Mouse (Mus musculus): ENCODE measurements around the gene Cd22. TPM values are rescaled to one million over a fixed set of nuclear protein-coding genes. Genes with fewer than 3 reads are reported as not detected.
"Not testable (repeated sequence)": the region's sequence is repeated elsewhere in the genome, so short reads cannot be mapped to it uniquely, and the experiment has no call there.

Gene Cd22
- 10 to 100 TPM in 11 of 26 experiments, 1 to 10 TPM in 15; 1.1 to 23.7 (median 8.0) TPM for total RNA-seq (2018; cell fraction: chromatin; rRNA removed)
- 10 to 100 TPM in 15 of 26 experiments, 1 to 10 TPM in 11; 5.5 to 38.4 (median 11.5) TPM for total RNA-seq (2018; cell fraction: cytosol; rRNA removed)
- total RNA-seq (2018; cell fraction: nucleus; rRNA removed), result 10 to 100 TPM in 20 of 26 experiments, 1 to 10 TPM in 6; 7.6 to 68.4 (median 16.4) TPM
- polyA plus RNA-seq (2018), result 15.6 to 31.6 TPM (median 22.5 TPM) in 3 replicates

DNA sequence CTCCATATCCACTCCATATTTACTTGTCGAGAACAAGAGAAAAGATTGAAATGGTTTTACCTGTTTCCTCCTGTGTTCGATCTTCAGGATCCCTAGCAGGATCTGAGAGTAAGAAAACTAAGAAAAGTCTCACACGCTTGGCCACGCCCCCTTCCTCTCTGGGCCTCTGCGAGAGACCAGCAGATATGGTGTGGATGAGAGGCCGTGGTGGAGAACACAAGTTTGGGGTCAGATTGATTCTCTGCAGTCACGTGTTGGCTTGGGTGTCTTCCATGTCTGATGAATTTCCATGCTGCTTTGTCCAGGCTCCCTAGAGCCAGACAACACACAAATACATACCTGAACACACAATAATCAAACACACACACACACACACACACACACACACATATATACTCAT, at the start of gene Cd22:
TSS of gene Cd22 (minus strand) at position 167 of the 400 bp plus-strand sequence.
- no peak within 1 kb of the TSS for H3K27ac ChIP-seq

DNA sequence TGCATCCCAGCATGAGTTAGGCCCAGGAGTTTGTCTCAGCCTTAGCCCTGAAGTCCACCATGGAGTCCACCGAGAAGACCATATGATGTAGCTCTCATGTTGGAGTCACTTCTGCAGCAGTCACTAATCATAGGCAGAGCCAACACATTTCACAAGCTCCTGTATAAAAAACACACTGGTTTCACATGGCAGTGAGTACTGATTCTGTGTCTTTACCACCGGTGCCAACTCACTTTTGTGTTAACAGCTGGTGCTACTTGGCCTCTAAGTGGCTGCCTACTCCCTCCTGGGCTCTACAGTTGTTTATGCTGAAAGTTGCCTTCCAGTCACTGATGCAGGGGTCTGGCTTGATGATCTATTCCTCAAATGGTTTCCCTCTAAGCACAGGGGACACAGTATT, 44.4 kb upstream of the Cd22 start, which contains the start of gene Hamp2:
TSS of gene Hamp2 (minus strand) at position 101 of the 400 bp plus-strand sequence.
- not testable (repeated sequence) for H3K4me3 ChIP-seq (ENCODE audit: inconsistent target); H3K36me3 ChIP-seq (ENCODE audit: inconsistent target); H3K79me2 ChIP-seq (ENCODE audit: inconsistent target); H3K27ac ChIP-seq
- WGBS (ENCODE audit: missing documents), result 100% methylated on average over 1 of the region's 2 CpGs

More for the DNA sequence above, at the start of gene Cd22:
- no peak within 1 kb of the TSS for H3K4me3 ChIP-seq (ENCODE audit: inconsistent target)
- H3K79me2 ChIP-seq (ENCODE audit: inconsistent target), result no peaks in the 10 kb centered on the region
- no peaks in the 10 kb centered on the region for H3K36me3 ChIP-seq (ENCODE audit: inconsistent target)
- 35% methylated on average over 7 of the region's 7 CpGs for WGBS (ENCODE audit: missing documents)

DNA sequence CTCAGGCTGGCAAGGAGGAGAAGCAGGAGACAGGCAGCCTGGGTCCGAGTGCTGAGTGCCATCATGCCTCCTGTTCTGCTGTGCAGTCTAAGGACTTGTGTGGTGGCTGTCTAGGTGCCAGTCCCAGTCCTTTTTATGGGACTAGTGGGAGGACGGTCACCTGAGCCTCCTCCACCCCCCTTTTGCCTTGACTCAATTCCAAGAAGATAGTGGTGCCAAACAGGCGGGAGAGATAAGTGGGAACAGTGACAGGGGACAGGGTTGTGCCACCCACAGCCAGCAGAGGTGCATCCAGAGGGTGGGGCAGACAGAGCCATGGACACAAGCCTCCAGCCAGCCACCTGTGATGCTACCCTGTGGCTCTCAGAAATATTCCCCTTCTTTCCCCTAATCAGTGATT, 43.9 kb upstream of the Cd22 start:
- WGBS (ENCODE audit: missing documents), result 74% methylated on average over 3 of the region's 3 CpGs
- Histone ChIP-seq H3K27ac (no peak overlapping the region), H3K36me3 (ENCODE audit: inconsistent target) (no peaks in the 10 kb centered on the region), H3K79me2 (ENCODE audit: inconsistent target) (no peaks in the 10 kb centered on the region), H3K4me3 (ENCODE audit: inconsistent target) (no peak overlapping the region)

DNA sequence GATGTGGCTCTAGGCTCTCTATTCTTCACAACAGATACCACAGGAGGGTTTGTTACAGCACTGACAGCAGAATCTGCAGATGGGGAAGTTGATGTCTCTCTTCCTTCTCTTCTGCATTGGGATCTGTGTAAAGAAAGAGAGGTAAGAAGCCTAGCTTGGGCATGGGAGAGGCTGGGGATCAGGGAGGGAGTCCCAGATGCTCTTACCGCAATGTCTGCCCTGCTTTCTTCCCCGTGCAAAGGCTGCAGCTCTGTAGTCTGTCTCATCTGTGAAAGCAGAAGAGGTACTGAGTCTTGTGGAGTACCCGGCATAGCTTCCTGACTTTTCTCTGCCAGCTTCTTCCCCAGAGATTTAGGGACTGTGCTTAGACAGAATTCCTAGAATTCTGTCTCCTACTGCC, 42.3 kb upstream of the Cd22 start:
- H3K79me2 ChIP-seq (ENCODE audit: inconsistent target); H3K36me3 ChIP-seq (ENCODE audit: inconsistent target); H3K27ac ChIP-seq; H3K4me3 ChIP-seq (ENCODE audit: inconsistent target): not testable (repeated sequence)
- 42% methylated on average over 1 of the region's 3 CpGs for WGBS (ENCODE audit: missing documents)

DNA sequence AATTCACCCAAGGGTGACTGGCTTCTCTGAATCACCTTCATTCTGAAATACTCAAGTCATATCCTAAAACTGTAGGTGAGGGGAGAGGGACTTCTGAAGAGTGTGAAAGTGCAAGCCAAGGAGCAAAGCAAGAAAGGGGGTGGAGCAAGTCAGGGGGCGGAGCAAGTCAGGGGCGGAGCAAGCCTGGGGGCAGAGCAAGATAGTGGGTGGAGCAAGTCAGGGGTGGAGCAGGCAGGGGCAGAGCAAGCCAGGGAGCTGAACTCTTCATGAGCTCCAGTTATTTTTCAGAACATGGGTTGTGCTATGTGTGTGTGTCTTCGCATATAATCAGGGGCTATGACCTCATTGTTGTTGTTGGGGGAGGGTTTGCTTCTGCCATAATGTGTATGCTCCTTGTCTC, 40.1 kb upstream of the Cd22 start:
- Histone ChIP-seq H3K79me2 (ENCODE audit: inconsistent target) (no peaks in the 10 kb centered on the region), H3K36me3 (ENCODE audit: inconsistent target) (no peaks in the 10 kb centered on the region), H3K4me3 (ENCODE audit: inconsistent target) (no peak overlapping the region), H3K27ac (no peak overlapping the region)
- WGBS (ENCODE audit: missing documents), result 68% methylated on average over 3 of the region's 3 CpGs

DNA sequence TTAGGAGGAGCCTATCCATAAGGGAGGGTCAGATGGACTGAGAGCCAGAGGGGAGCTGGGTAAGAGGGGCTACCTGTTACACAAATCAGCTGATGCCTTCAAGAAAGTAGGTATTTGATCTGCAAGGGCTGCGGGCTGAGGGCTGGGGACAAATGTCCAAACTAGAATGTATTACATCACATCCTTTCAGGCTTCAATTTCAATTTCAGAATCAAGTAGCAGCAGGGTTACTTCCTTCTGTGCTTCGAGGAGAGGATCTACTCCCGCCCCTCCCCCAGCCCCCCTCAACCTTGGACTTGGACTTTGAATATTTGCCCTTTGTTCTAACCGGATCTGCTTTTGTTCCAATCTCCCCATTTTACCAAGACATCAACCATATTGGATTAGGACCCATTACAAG, 37.1 kb upstream of the Cd22 start:
- Histone ChIP-seq H3K4me3 (ENCODE audit: inconsistent target) (no peak overlapping the region), H3K27ac (no peak overlapping the region), H3K79me2 (ENCODE audit: inconsistent target) (no peaks in the 10 kb centered on the region), H3K36me3 (ENCODE audit: inconsistent target) (no peaks in the 10 kb centered on the region)
- 17% methylated on average over 4 of the region's 4 CpGs for WGBS (ENCODE audit: missing documents)

DNA sequence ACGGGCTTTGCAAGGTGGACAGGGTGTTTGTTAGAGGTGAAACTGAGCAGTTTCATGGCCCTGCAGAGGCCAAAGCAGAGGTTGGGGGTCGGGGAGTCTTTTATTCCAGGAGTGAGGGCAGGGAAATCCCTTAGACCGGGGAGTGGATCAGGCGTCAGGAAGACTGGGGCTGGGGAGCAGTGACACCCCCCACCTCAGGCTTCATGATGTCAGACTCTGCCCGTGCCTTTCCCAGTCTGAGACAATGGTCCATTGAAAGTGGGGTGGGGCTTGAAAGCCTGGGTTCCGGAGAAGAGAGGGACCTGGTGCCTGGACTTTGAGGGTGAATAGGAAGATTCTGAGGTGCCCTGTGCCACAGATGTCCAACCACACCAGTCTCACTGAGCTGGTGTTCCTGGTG, 36.6 kb upstream of the Cd22 start:
- Histone ChIP-seq H3K4me3 (ENCODE audit: inconsistent target) (no peak overlapping the region), H3K27ac (no peak overlapping the region)
- WGBS (ENCODE audit: missing documents), result 71% methylated on average over 6 of the region's 6 CpGs

DNA sequence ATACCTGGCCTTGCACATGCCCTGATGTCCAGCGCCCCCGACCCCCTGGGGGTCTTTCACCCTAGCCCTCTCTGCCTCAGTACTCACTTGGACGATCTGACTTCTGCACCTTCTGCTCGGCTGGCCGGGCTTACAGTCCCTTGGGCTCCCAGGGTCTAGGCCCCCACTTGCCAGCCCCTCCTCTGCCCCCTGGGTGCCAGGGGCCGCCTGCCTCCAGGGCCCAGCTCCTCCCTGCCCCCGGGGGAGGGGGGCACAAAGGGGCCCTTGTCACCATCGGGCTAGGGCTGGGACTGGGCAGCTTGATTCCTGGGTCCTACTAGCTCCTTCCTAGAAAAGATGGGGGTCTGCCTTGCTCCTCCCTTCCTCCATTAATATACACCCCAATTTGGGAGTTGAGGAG, 34.6 kb upstream of the Cd22 start, which contains the start of gene Mag:
TSS of gene Mag (minus strand) at position 142 of the 400 bp plus-strand sequence.
- Histone ChIP-seq H3K36me3 (ENCODE audit: inconsistent target) (no peaks in the 10 kb centered on the region), H3K27ac (no peak within 1 kb of the TSS), H3K79me2 (ENCODE audit: inconsistent target) (no peaks in the 10 kb centered on the region), H3K4me3 (ENCODE audit: inconsistent target) (no peak within 1 kb of the TSS)
- 91% methylated on average over 8 of the region's 8 CpGs for WGBS (ENCODE audit: missing documents)

More for the DNA sequence above, 36.6 kb upstream of the Cd22 start:
- no peaks in the 10 kb centered on the region for H3K79me2 ChIP-seq (ENCODE audit: inconsistent target)
- H3K36me3 ChIP-seq (ENCODE audit: inconsistent target), result no peaks in the 10 kb centered on the region

DNA sequence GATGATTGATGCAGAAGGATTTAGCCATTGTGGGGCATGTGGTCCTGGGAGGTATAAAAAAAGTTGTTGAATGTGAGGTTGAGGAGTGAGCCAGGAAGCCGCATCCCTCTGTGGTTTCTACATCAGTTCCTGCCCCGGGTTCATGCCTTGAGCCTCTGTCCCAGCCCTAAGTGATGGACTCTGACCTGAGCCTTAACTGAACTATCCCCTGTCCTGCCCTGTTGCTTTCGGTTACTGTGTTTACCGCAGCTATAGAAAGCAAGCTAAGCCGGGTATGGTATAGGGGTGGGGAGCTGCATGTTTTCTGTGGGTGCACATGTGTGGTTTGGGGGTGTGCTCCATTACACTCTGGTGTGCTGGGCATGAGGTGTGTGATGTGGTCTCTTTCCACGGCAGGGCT, 29.6 kb upstream of the Cd22 start:
- no peaks in the 10 kb centered on the region for H3K79me2 ChIP-seq (ENCODE audit: inconsistent target)
- WGBS (ENCODE audit: missing documents), result 45% methylated on average over 6 of the region's 6 CpGs
- no peak overlapping the region for H3K4me3 ChIP-seq (ENCODE audit: inconsistent target)
- H3K36me3 ChIP-seq (ENCODE audit: inconsistent target), result no peaks in the 10 kb centered on the region
- H3K27ac ChIP-seq, result no peak overlapping the region

DNA sequence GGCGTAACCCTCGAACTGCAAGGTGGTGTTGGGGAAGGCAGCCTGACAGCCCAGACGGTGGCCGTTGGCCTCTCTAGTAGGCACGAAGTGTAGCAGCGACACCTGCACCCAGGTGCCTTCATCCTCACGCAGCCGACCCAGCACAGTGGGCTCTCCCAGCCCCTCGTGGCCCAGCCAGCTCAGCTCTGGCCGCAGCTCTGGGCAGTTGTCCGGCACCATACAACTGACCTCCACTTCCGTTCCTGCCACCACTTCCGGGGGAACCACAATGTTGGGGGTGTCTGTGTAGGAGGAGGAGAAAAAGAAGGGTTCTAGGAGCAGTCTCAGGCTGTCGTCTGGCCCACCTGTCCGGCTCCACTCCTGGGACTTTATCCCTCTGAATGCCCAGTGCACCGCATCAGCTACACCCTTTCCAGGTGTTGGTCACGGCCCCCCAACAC, 28.9 kb upstream of the Cd22 start:
- H3K79me2 ChIP-seq (ENCODE audit: inconsistent target), result no peaks in the 10 kb centered on the region
- no peak overlapping the region for H3K4me3 ChIP-seq (ENCODE audit: inconsistent target)
- H3K27ac ChIP-seq, result no peak overlapping the region
- H3K36me3 ChIP-seq (ENCODE audit: inconsistent target), result no peaks in the 10 kb centered on the region
- WGBS (ENCODE audit: missing documents), result 30% methylated on average over 15 of the region's 17 CpGs

DNA sequence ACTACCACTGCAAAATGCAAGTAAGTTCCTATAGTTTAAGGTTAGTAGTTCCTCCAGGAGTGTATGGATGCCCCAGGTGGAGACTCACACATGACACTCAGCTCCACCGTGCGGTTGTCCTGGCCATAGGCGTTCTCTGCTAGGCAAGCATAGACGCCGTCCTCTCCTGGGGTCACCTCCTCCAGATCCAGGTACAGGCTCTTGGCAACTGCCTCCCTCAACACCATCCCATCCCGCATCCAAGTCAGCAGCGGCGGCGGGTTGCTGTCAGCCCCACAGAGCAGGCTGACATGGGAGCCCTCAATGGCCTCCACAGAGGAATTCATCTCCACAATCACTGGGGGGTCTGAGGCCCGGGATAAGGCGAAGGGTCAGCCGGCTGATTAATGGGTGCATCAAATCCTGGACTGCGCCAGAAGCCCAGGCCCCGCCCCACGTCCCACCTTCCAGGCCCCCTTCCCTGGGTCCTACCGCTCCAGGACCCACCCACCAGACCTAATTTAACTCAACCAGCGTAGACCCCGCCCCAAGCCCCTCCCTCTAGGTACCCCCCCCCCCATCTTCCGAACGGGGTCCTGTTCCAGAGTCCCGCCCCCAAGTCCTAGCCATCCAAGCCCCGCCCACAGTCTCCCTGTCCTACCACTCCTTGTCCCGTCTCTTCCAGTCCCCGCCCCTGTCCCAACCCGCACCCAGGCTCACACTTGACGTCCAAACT, 28.3 kb upstream of the Cd22 start:
- Histone ChIP-seq H3K4me3 (ENCODE audit: inconsistent target) (no peak overlapping the region), H3K79me2 (ENCODE audit: inconsistent target) (no peaks in the 10 kb centered on the region), H3K36me3 (ENCODE audit: inconsistent target) (no peaks in the 10 kb centered on the region), H3K27ac (no peak overlapping the region)
- 21% methylated on average over 20 of the region's 26 CpGs for WGBS (ENCODE audit: missing documents)

DNA sequence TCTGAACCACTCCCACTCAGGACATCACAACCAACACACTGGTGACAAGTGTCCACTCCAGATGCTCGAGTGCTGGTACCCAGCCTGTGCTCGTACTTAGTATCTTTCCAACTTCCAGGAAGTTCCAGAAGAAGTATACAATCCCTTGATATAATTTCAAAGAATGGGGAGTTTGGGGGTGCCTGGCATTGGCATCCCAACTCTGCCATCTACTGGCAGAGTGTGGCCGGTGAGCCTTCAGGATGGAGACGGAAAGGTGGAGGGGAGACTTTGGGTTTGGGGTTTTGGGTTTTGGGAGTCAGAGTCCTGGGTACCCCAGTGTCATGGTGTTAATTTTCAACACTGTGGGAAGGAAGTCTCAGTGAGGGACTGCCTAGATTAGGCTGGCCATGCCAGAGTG, 23.9 kb upstream of the Cd22 start:
- no peak overlapping the region for H3K27ac ChIP-seq
- H3K36me3 ChIP-seq (ENCODE audit: inconsistent target), result no peaks in the 10 kb centered on the region
- no peaks in the 10 kb centered on the region for H3K79me2 ChIP-seq (ENCODE audit: inconsistent target)
- no peak overlapping the region for H3K4me3 ChIP-seq (ENCODE audit: inconsistent target)
- 21% methylated on average over 4 of the region's 4 CpGs for WGBS (ENCODE audit: missing documents)

DNA sequence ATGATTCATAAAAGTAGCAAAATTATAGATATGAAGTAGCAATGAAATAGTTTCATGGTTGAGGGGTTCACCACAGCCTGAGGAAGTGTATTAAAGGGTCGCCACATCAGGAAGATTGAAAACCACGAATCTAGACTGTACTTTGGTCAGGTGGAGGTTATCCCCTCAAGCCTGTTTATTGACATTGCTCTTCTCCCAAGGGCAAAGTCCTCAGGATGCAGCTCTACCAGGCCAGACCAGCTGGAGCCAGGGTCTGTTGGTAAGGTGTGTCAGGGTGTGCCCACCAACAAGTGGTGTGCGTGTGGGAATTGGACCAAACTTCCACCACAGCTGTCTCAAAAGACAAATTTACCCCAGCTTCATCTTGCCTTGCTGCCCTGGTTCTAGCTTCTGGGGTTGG, 15.1 kb upstream of the Cd22 start:
- Histone ChIP-seq H3K4me3 (ENCODE audit: inconsistent target) (no peak overlapping the region), H3K36me3 (ENCODE audit: inconsistent target) (no peaks in the 10 kb centered on the region), H3K79me2 (ENCODE audit: inconsistent target) (no peaks in the 10 kb centered on the region), H3K27ac (no peak overlapping the region)
- 69% methylated on average over 3 of the region's 3 CpGs for WGBS (ENCODE audit: missing documents)

DNA sequence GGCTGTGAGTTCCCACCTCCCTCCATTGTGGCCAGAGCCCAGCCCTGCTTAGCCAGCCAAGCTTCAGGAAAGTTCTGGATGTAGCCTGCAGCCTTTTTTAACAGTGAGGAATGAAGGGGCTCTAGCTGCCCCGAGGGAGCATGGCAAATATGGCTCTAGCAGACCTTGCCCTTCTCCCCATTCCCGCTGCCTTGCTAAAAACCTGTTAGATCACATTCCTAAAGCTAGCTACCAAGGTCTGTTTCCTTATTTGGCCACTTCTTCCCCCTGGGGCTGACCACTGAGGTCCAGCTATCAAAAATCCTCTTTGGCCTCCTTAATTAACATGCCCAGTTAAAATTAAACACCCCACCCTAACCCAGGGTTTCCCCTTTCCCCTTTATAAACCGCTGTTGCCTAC, 12.4 kb upstream of the Cd22 start:
- no peak overlapping the region for H3K27ac ChIP-seq
- no peak overlapping the region for H3K4me3 ChIP-seq (ENCODE audit: inconsistent target)
- 92% methylated on average over 3 of the region's 3 CpGs for WGBS (ENCODE audit: missing documents)
- H3K79me2 ChIP-seq (ENCODE audit: inconsistent target), result no peaks in the 10 kb centered on the region
- H3K36me3 ChIP-seq (ENCODE audit: inconsistent target), result no peaks in the 10 kb centered on the region

DNA sequence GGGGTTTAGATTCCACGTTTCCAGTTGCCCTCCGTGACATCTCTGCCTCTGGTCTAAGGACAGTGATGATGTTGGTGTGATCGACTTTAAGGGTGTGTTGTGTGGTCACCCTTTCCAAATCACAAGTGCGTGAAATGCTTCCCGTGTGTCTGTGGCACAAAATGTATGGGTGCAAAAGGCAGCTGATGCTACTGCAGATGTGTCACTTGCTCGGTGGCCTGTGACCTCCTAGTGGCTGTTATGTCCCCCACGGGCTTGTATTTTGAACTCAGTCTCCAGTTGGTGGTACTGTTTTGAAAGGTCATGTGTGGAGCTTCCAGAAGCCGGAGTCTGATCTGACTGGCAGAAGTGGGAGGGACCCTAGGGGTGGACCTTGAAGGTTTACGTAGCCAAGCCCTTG, 11.6 kb upstream of the Cd22 start:
- Histone ChIP-seq H3K27ac (no peak overlapping the region), H3K4me3 (ENCODE audit: inconsistent target) (no peak overlapping the region), H3K36me3 (ENCODE audit: inconsistent target) (no peaks in the 10 kb centered on the region), H3K79me2 (ENCODE audit: inconsistent target) (no peaks in the 10 kb centered on the region)
- 84% methylated on average over 8 of the region's 9 CpGs for WGBS (ENCODE audit: missing documents)
